Mouse (Mus musculus): ENCODE measurements around the gene Mcts1. TPM values are rescaled to one million over a fixed set of nuclear protein-coding genes. Genes with fewer than 3 reads are reported as not detected.

Gene Mcts1
- 10 to 100 TPM; 78.7 to 94.2 (median 87.2) TPM for total RNA-seq (2022)

GRCm38 (mm10) chrX:38600177-38600994 is at the start of gene Mcts1:
TSS of gene Mcts1 (plus strand) at chrX:38600578.
- peak; percentile 75 to 84 for DNase-seq (ENCODE audit: low spot score in 2 of 2)

GRCm38 (mm10) chrX:38553255-38553654 is 47.1 kb upstream of the Mcts1 start:
- DNase-seq (ENCODE audit: low spot score in 2 of 2) = no peak

DNA sequence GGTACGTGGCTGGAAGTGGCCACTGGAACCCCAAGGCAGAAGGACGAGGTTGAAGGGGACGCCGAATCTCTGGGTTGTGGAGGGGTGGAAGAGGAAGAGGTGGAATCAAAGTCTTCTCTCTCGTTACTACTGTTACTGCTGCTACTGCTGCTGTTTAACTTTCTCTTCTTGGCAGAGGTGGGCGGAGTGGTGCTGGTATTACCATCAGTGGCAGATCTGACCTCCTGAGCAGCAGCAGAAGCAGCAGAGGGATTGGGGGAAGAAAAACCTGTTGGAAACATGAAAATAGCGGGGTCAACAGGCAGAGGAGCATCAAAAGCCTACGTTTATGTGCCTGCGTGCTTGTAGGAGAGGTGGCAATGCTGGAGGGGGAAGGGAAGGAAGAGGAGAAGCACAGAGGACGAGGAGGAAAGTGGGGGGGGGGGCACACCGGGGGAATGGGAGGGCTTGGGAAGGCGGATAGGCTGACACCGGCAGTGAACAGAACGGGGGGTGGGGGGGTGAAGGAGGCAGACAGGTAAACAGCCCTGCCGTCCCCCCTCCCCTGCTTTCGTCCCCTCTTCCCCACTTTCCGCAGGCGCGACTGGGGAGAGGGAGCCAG is 36.3 kb upstream of the Mcts1 start:
- DNase-seq (ENCODE audit: low spot score in 2 of 2) = peak; percentile 7 to 16

DNA sequence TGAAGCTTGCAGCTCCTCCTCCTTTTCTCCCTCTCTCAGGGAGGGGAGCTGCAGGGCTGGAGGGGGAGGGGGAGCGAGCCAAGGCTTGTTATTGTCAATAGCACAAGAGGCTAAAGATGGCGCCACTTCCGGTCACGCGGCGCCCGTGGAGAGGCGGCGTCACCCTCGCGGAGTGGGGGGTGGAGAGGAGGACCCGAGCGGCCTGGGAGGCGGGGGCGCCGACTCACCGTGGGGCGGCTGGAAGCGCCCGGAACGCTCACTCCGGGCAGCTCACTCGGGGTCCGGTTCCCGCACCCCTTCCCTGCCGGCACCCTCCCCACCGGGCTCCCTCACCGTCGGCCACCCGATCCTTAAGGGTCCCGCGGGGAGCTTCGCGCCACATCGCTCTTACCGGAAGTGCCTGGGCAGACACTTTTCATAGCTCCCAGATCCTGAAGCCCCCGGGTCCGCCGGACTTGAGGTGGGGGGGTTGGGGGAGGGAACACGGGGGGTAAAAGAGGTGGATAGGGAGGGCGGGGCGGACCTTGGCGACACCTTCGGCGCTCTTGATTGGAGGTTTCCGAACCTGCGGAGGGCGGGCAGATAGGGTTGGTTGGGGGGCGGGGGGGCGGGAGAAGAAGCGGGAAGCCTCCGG is 35.7 kb upstream of the Mcts1 start:
- peak; percentile 84 to 90 for DNase-seq (ENCODE audit: low spot score in 2 of 2)

GRCm38 (mm10) chrX:38565176-38565542 is 35.2 kb upstream of the Mcts1 start:
- DNase-seq (ENCODE audit: low spot score in 2 of 2) = no peak

GRCm38 (mm10) chrX:38566521-38567205 is 33.7 kb upstream of the Mcts1 start:
- DNase-seq (ENCODE audit: low spot score in 2 of 2) = no peak

DNA sequence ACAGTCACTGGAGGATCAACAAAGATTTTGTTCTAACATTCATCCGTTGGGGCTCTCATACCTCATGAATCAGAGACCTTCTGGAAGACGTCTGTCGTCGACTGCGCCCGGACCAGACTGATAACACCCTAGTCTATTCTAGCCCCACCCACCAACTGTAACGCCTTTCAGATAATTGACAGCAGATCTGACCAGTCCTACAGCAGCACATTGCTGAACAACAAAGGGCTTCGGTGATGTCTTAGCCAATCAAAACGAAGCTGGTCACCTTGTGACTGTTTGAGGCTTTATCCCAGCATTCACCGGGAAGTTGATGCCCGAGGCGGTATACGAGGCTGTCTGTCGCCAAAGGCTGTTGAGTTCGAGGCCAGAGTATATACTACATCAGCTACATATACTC is 24.3 kb upstream of the Mcts1 start, which contains the start of gene Cul4b:
Cul4b (minus strand) TSS at position 119 of the 400 bp plus-strand sequence.
- no peak for DNase-seq (ENCODE audit: low spot score in 2 of 2)

DNA sequence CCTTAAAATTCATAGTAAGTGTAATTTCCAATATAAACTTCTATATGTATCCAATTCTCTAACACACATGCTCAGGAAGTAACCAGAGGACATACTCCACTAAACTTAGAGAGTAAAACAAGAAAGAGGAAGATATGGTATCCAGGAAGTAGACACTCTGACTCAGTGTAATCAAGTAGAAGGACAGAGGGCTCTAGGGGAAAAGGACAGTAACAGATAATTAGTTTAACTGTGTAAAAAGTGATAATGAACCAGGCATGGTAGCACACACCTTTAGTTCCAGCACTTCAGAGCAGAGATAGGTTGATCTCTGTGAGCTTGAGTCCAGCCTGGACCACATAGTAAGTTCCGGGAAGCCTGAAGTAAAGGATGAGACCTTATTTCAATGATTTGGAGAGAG is 19.2 kb upstream of the Mcts1 start:
- DNase-seq (ENCODE audit: low spot score in 2 of 2) = no peak

- DNase-seq (ENCODE audit: low spot score in 2 of 2) = no peak
Measured at GRCm38 (mm10) chrX:38583261-38583660, 17.1 kb upstream of the Mcts1 start.

GRCm38 (mm10) chrX:38589827-38590226 is 10.6 kb upstream of the Mcts1 start:
- no peak for DNase-seq (ENCODE audit: low spot score in 2 of 2)

GRCm38 (mm10) chrX:38591749-38592148 is 8.6 kb upstream of the Mcts1 start:
- DNase-seq (ENCODE audit: low spot score in 2 of 2) = no peak

- no peak for DNase-seq (ENCODE audit: low spot score in 2 of 2)
Measured at GRCm38 (mm10) chrX:38593180-38593889, 7.0 kb upstream of the Mcts1 start.

DNA sequence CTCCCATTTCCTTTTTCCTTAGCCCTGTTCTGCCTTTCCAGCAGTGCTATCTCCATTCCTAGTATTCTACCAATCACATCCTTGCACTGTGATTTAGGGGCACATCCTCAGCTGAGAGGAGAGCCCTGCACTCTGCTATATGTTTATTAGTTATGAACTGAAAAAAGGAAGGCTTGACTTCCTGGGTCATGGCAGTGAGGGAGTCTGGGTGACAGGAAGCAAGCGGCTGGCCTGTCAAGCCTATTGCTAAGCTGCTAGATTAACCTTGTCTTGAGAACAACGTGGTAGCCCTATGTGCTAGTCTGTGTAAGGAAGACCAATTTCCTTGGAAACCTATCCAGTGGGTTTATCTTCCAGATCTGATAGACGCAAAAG is 604 bp downstream of the Mcts1 start:
- DNase-seq (ENCODE audit: low spot score in 2 of 2) = peak; percentile 11 to 13

DNA sequence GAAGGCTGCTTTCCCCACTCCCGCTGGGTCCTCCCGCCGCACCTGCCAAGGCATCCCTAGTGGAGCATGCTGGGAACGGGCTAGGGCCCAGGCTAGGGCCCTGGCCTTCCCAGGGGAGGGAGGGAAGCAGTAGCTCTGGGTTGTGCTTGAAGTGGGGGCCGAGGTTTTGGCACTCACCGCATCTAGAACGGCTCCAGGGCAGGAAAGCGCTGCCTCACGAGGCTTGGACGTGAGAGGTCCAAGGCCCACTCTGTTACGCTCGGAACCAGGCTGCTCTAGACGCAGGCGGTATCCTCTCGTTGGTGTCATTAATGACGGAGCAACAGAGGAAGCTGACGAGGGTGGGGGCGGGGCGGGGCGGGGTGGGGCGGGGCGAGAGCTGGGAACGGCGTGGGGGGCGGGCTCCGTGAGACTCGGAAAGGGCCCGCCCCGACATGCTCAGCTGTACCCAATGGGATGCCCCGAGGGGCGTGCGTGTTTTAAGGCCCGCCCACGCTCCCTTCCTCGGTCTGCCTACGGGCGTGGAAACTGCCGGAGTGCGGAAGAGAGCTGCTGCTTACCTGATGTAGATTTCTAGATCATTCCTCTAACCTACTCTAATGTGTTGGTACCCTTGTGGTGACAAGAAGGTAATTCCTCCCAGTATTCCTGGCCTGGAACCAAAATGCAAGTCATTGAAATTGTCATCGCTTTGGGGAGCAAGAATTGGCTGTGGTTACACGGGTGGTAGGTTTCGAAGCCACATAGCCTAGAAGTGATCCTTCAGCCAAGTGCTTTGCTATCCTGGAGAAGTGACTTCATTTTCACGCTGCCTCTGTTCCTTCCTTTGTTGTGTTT is 34.6 kb downstream of the Mcts1 start, which contains the start of gene C1galt1c1:
C1galt1c1 (minus strand) TSS at position 287 of the 837 bp plus-strand sequence.
- peak; percentile 89 to 90 for DNase-seq (ENCODE audit: low spot score in 2 of 2)

DNA sequence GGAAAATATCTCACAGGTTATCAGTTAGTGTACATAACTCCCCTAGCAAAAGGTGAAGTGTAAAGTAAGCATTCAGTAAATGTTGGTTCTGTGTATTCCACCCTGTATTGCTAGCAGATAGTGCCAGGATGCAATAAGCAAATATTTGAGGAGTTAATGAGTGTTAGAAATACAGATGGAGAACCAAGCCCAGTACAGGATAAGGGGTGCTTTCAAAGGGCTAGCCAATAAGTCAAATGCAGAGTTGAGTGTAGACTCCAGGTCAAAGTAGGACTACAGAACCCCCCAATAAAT is 35.2 kb downstream of the Mcts1 start:
- DNase-seq (ENCODE audit: low spot score in 2 of 2) = no peak

GRCm38 (mm10) chrX:38641435-38641834 is 41.1 kb downstream of the Mcts1 start:
- DNase-seq (ENCODE audit: low spot score in 2 of 2) = no peak

DNA sequence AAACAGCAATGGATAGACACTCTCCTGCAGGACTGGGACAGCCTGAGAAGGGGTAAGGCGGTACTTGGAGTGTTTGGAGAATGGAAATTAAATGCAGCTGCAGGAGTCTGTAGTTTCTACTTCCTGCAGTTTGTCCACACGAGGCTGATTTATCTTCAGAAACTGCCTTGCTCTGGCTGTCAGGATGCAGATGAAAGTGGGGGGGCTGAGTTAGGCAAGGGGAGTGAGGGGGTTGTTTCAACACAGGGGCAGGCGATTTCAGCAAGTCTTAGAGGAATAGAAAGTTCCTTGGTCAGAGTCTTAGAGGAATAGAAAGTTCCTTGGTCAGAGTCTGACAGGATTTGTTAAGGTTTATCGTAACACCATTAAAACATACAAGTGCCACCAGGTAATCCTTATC is 41.8 kb downstream of the Mcts1 start:
- DNase-seq (ENCODE audit: low spot score in 2 of 2) = no peak

GRCm38 (mm10) chrX:38650404-38651039 is 50.1 kb downstream of the Mcts1 start:
- DNase-seq (ENCODE audit: low spot score in 2 of 2) = no peak

DNA sequence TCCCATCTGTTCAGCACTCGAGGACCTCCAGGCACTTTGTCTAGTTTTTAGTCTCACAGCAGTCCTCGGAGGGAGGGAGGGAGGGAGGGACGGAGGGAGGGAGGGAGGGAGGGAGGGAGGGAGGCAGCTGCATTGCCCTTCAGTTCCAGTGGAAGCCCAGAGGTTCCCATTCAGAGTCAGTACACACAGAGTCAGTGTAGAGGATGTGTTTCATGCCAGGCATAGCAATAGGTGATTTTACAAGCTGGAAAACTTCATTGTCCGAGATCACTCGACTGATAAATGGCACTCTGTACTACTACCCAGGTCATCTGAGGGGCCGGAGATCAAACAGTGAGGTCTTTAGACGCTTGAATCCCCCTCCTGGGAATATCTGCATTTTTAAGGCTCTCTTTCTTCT is 50.8 kb downstream of the Mcts1 start:
- no peak for DNase-seq (ENCODE audit: low spot score in 2 of 2)

- DNase-seq (ENCODE audit: low spot score in 2 of 2) = no peak
Measured at GRCm38 (mm10) chrX:38653181-38653580, 52.8 kb downstream of the Mcts1 start.
